Mouse (Mus musculus) hindbrain, embryonic 12.5 days (tissue): ENCODE results near the gene Hebp1. TPM values are rescaled to one million over a fixed set of nuclear protein-coding genes. Genes with fewer than 3 reads are reported as not detected.
A peak's percentile ranks its signal among the peaks of the same experiment; 100 is the strongest.

ENCODE experiments used
- ATAC-seq: fragments of 200-750 bp; cut with Nextera tagmentation; 2 replicates; pipeline ENCODE4 v1.8.0; 2017; ENCODE audit warnings: moderate TSS enrichment; ENCODE audit not compliant: low FRiP score
- H3K27ac ChIP-seq: fragments of 300-500 bp; sonication (generic); 2 replicates; pipeline ENCODE4 v1.5.1; 2016; ENCODE audit warnings: mild to moderate bottlenecking
- H3K27me3 ChIP-seq: fragments of 300-500 bp; sonication (generic); 2 replicates; pipeline ENCODE4 v1.6.1; 2016; ENCODE audit warnings: mild to moderate bottlenecking
- H3K36me3 ChIP-seq: fragments of 300-500 bp; sonication (generic); 2 replicates; pipeline ENCODE4 v1.6.1; 2016; ENCODE audit warnings: mild to moderate bottlenecking
- H3K4me1 ChIP-seq: fragments of 300-500 bp; sonication (generic); 2 replicates; pipeline ENCODE4 v1.6.1; 2016
- H3K4me2 ChIP-seq: fragments of 300-500 bp; sonication (generic); replicated peaks from 2 replicates; pipeline ENCODE4 v1.6.1; 2016; ENCODE audit warnings: mild to moderate bottlenecking
- H3K4me3 ChIP-seq: fragments of 300-500 bp; sonication (generic); 2 replicates; pipeline ENCODE4 v1.5.1; 2016; ENCODE audit warnings: mild to moderate bottlenecking
- H3K9ac ChIP-seq: fragments of 300-500 bp; sonication (generic); 2 replicates; pipeline ENCODE4 v1.6.1; 2016; ENCODE audit warnings: mild to moderate bottlenecking, moderate library complexity
- H3K9me3 ChIP-seq: fragments of 300-500 bp; sonication (generic); replicated peaks from 2 replicates; pipeline ENCODE4 v1.6.1; 2016; ENCODE audit warnings: mild to moderate bottlenecking
- WGBS: fragments of 180-500 bp; shearing (Covaris S2); methylation state at CpG from one replicate; pipeline ENCODE4 v1.1.7; 2016; 5-methylcytosine and 5-hydroxymethylcytosine counted together
- polyA plus RNA-seq: library from polyadenylated mRNA; unstranded; fragments of >200 nt; fragmentation: Nextera tagmentation; extraction: Ambion mirVana; gene quantifications from 2 replicates; pipeline ENCODE4 v1.2.1, GENCODE M21; 2016

Gene Hebp1
- polyA plus RNA-seq, 1 experiment from 2014 or later: 6.2 TPM

DNA sequence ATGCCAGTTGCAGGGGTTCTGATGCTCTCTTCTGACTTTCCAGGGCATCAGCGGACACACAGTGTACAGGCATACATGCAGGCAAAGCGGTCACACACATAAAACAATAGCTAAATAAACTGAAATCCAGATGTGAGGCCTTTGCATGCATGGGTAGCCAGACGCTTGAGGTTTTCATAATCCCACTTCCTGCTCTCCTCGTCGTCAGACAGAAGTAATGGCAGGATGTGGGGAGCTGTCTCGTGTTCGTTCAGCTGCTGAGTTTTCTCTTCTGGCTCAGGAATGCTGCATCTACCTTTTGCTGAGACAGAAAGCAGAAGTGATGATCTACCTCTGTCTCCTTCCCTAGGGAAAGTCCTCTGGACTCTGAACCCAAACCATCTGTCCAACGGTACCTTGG lies 20.5 kb upstream of the Hebp1 start:
- H3K4me2 ChIP-seq: no peak overlapping the region
- no peak for ATAC-seq
- no peaks in the 10 kb centered on the region for H3K9me3 ChIP-seq
- 0 out of 2 replicates have a peak, but pooled peaks cover under 1% of the 10 kb centered on the region for H3K4me1 ChIP-seq
- peaks cover 46% of the 10 kb centered on the region; the same call in 1 of the 2 replicates for H3K36me3 ChIP-seq
- no peak overlapping the region for H3K9ac ChIP-seq
- 75% methylated on average over 8 of the region's 8 CpGs for WGBS
- H3K27me3 ChIP-seq: no peaks in the 10 kb centered on the region
- H3K4me3 ChIP-seq: no peak overlapping the region
- no peak overlapping the region for H3K27ac ChIP-seq

DNA sequence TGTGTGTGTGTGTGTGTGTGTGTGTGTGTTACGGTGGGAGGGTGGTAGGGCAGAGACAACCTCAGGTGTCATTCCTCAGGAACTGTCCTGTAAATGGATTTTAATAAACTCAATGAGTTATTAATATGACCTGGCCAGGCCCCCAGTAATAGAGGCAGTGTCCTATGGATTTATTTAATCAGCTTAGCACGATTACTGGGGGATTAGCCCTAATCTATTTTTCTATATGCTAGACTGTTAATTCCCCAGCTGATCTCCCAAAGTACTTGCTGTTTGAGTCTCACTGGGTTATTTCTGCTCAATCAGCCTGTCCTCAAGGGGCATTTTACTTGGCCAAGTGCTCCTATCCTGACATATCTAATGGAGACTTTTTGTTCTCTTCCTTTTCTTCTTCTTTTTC lies 14.8 kb upstream of the Hebp1 start:
- H3K4me3 ChIP-seq: no peak overlapping the region
- 93% methylated on average over 1 of the region's 2 CpGs for WGBS
- H3K9ac ChIP-seq: no peak overlapping the region
- H3K4me1 ChIP-seq: no peaks in the 10 kb centered on the region
- ATAC-seq: no peak
- no peaks in the 10 kb centered on the region for H3K27me3 ChIP-seq
- no peak overlapping the region for H3K27ac ChIP-seq
- H3K36me3 ChIP-seq: peaks cover 14% of the 10 kb centered on the region; the same call in 1 of the 2 replicates
- H3K9me3 ChIP-seq: no peaks in the 10 kb centered on the region
- no peak overlapping the region for H3K4me2 ChIP-seq

DNA sequence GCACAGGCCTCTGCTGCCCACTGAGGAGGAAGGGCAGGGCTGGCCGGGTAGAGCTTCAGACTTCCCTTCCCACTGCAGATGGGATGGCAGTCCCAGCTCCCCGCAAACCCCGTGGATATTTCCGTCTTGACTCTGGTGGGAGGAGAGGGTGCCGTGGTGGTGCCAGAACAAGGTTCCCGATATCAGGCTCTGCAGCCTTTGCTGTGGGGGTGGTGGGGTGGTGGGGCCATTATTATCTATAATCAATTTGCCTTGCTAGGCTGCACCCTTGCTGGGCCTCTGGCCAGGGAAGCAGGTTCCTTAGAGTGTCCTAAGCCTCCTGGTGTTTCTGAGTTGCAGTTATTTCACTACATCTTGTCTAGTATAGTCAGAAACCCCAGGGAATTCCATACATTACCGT lies 13.3 kb upstream of the Hebp1 start:
- Histone ChIP-seq H3K4me1 (no peaks in the 10 kb centered on the region), H3K9me3 (no peaks in the 10 kb centered on the region), H3K9ac (no peak overlapping the region), H3K27ac (no peak overlapping the region), H3K27me3 (no peaks in the 10 kb centered on the region), H3K4me2 (no peak overlapping the region), H3K36me3 (peaks cover 8% of the 10 kb centered on the region; the same call in 1 of the 2 replicates), H3K4me3 (no peak overlapping the region)
- no peak for ATAC-seq
- 68% methylated on average over 7 of the region's 7 CpGs for WGBS

DNA sequence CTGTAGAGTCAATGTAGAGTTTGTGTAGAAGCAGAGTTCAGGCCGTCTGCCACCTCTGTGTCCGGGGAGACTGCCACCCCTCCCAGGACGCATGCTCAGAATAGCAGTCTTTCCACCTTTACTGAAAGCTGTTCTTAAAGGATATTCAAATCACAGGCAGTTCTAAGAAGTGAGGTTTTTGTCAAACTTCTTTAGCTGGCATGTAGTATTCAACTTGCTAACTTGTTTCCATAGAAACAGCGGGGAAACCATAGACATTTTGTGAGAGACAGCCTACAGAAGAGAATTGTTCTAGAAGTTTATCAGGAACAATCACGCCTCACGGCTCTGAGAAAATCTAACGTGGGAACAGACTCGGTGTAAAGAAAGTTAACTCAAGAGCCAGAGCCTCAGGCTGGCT lies 9.1 kb upstream of the Hebp1 start:
- no peaks in the 10 kb centered on the region for H3K9me3 ChIP-seq
- H3K27me3 ChIP-seq: no peaks in the 10 kb centered on the region
- no peak overlapping the region for H3K27ac ChIP-seq
- H3K36me3 ChIP-seq: no peaks in the 10 kb centered on the region; the same call in 1 of the 2 replicates
- 0 out of 2 replicates have a peak, but pooled peaks have one; percentile 16 for ATAC-seq
- 46% methylated on average over 8 of the region's 8 CpGs for WGBS
- H3K4me2 ChIP-seq: no peak overlapping the region
- no peak overlapping the region for H3K9ac ChIP-seq
- no peaks in the 10 kb centered on the region for H3K4me1 ChIP-seq
- H3K4me3 ChIP-seq: no peak overlapping the region

DNA sequence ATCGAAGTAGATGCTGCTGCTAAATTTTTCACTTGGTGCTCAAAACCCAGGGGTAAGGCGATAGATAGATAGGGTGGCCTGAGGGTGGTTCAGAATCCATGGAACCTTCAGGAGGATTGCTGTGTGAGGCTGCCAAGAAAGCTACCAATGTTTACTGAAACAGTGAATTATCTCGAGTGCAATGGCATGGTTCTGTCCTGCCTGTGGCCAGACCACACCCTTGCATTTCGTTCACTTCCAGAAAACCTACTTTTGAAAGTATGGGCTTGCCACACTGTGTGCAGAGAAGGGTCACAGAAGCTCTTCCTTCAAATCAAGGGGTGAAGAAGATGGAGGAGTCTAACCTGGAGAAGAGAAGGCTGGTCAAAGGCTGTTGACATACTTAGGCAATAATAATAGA lies 8.0 kb upstream of the Hebp1 start:
- Histone ChIP-seq H3K27ac (no peak overlapping the region), H3K4me2 (no peak overlapping the region), H3K4me3 (no peak overlapping the region), H3K9ac (no peak overlapping the region), H3K9me3 (no peaks in the 10 kb centered on the region), H3K27me3 (no peaks in the 10 kb centered on the region), H3K36me3 (no peaks in the 10 kb centered on the region; the same call in 1 of the 2 replicates), H3K4me1 (no peaks in the 10 kb centered on the region)
- WGBS: 93% methylated on average over 4 of the region's 4 CpGs
- ATAC-seq: no peak

DNA sequence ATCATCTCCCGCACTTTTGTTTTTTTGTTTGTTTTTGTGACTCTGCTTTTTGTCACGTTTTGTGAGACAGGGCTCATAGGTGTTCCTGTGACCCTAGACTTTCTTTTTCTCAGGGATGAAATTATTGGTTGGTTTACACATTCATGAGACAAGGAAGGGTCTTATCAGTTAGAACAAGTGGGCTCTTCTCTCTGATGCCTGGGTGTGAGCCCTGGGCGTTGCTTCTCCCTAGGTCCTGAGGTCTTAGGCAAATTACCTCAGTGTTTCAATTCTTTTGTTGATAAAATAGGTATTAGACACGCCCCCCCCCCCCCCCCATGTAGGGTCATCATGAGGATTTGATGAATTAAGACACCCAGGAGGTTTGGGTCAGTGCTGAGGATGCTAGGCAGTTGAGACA lies 7.0 kb upstream of the Hebp1 start:
- H3K4me1 ChIP-seq: no peaks in the 10 kb centered on the region; the same call in 1 of the 2 replicates
- no peaks in the 10 kb centered on the region for H3K27me3 ChIP-seq
- H3K27ac ChIP-seq: no peak overlapping the region
- H3K9me3 ChIP-seq: no peaks in the 10 kb centered on the region
- WGBS: 70% methylated on average over 4 of the region's 4 CpGs
- H3K4me3 ChIP-seq: no peak overlapping the region
- H3K36me3 ChIP-seq: no peaks in the 10 kb centered on the region; the same call in 1 of the 2 replicates
- no peak overlapping the region for H3K4me2 ChIP-seq
- no peak overlapping the region for H3K9ac ChIP-seq
- ATAC-seq: no peak

DNA sequence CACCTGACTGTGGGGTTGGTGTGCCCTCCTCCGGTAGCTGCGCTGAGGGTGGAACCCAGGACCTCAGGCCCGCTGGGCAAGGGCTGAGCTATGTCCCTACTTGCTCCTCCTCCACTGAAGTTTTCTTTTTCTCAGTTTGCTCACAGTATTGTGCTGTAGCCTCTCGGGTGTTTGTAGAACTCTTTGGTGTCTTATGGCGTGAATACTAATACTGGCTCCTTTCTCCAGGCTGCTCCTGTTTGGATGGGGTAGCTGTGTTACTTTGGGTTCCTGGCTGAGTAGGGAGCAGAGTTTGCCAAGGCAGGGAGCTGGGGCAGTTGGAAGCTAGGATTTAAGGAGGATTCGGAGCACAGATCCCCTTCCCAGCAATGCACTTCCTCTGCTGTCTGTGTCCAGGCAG lies 5.9 kb upstream of the Hebp1 start:
- H3K9ac ChIP-seq: no peak overlapping the region

DNA sequence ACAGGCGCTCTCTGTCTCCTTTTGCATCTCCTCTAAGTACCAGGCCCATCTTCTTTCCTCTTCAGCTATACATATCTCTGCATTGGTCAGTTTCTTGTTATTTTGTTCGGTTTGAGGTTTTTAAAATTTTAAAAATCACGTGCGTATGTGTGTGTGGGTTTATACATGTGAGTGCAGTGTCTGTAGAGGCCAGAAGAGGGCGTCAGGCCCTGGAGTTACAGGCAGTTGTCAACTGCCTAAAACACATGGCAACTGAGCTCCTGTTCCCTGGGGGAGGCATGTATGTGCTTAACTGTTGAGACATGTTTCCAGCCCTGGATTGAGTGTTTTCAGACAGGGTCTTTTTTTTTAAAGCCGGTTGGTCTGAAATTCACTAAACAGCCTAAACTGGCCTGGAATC lies 4.8 kb upstream of the Hebp1 start:
- Histone ChIP-seq H3K4me3 (no peak overlapping the region), H3K27ac (no peak overlapping the region), H3K4me2 (no peak overlapping the region), H3K27me3 (no peaks in the 10 kb centered on the region), H3K9ac (no peak overlapping the region), H3K9me3 (no peaks in the 10 kb centered on the region), H3K4me1 (peaks cover 7% of the 10 kb centered on the region), H3K36me3 (no peaks in the 10 kb centered on the region)
- no peak for ATAC-seq
- WGBS: 90% methylated on average over 6 of the region's 6 CpGs

More for the DNA sequence above, 5.9 kb upstream of the Hebp1 start:
- no peaks in the 10 kb centered on the region for H3K36me3 ChIP-seq
- no peak for ATAC-seq
- 67% methylated on average over 6 of the region's 6 CpGs for WGBS
- H3K27me3 ChIP-seq: no peaks in the 10 kb centered on the region
- H3K4me2 ChIP-seq: no peak overlapping the region
- no peaks in the 10 kb centered on the region for H3K9me3 ChIP-seq
- H3K4me3 ChIP-seq: no peak overlapping the region
- no peak overlapping the region for H3K27ac ChIP-seq
- peaks cover 2% of the 10 kb centered on the region for H3K4me1 ChIP-seq

DNA sequence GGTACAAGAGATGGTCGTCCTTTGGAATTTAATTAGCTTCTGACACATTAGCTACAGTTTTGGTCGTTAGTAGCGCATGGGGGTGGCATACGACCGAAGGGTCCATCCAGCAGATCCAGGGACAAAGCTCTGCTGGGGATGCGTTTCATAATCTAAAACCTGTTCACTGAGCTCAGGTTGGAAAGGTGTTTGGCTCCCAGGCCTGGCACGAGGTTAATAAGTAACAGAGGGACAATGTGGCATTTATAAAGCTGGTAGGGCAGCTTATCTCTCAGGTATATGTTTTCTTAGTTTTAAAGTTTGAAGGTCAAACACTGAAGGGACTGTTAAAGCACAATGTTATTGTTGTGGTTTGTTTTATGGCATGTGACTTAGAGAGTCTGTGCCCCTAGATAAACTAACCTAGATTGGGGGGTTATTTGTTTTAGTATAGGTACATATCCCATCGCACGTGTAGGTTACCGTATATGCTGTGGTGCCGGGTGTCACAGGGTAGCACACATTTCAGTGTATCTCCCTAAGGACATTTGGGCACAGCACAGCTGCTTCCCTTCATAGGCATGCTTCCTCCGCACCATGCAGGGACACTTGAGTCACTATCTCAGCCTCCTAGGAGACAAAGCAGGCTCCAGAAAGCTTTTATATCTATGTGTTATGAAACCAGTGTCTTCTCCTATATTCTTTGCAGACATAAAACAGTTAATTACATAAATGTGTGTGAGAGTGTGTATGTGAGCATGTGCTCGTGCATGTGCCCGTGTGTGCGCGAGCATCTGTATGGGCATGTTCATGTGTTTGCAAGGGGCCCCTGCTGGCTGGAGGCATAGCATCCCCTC lies 2.5 kb upstream of the Hebp1 start:
- no peak for ATAC-seq
- Histone ChIP-seq H3K9me3 (no peaks in the 10 kb centered on the region), H3K4me2 (no peak overlapping the region), H3K27me3 (no peaks in the 10 kb centered on the region), H3K9ac (no peak overlapping the region), H3K36me3 (no peaks in the 10 kb centered on the region), H3K4me3 (no peak overlapping the region), H3K4me1 (peaks cover 7% of the 10 kb centered on the region), H3K27ac (no peak overlapping the region)
- 87% methylated on average over 16 of the region's 16 CpGs for WGBS

DNA sequence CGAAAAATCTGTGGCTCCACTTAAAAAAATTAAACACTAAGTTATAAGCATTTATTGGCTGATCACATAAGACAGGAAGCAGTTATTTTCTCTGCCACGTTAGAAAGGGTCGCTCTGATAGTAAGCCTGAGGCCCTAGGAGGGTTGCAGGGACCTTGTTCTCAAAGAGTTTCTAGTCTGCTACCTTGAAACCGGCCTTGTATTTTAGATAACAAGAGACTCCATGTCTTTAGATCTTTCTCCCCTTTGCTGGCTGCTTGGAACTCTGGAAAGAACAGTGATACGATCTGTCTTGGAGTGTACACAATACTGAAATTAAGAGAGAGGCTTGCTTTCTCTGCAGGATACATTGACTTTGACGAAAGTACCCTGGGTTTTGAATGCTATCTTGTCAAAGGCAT lies 904 bp upstream of the Hebp1 start:
- ATAC-seq: no peak
- no peak overlapping the region for H3K27ac ChIP-seq
- peak overlapping the region; percentile 76 for H3K4me3 ChIP-seq
- no peaks in the 10 kb centered on the region for H3K36me3 ChIP-seq
- peak overlapping the region; percentile 67 for H3K4me2 ChIP-seq
- H3K9ac ChIP-seq: peak overlapping the region; percentile 82
- peaks cover 11% of the 10 kb centered on the region for H3K4me1 ChIP-seq
- WGBS: 46% methylated on average over 6 of the region's 6 CpGs
- no peaks in the 10 kb centered on the region for H3K9me3 ChIP-seq
- no peaks in the 10 kb centered on the region for H3K27me3 ChIP-seq

DNA sequence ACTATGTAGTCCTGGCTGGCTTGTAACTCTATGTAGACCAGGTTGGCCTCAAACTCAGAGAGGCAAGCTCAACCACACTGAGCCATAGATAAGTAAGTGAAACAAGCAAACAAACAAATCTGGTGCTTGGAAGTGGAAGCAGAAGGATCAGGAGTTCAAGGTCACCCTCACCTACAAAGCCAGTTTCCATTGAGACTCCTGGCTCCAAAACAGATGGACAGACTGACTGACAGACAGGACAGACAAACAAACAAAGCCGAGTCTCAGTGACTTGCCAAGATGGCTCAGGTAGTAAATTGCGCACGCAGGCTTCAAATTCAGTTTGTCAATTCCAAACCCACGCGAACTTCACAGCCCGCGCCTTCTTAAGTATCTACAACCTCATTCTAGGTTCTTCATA lies 376 bp downstream of the Hebp1 start:
- no peaks in the 10 kb centered on the region for H3K9me3 ChIP-seq
- ATAC-seq: no peak
- H3K27ac ChIP-seq: no peak overlapping the region
- peak overlapping the region; percentile 67 for H3K4me2 ChIP-seq
- 24% methylated on average over 7 of the region's 7 CpGs for WGBS
- H3K4me1 ChIP-seq: peaks cover 17% of the 10 kb centered on the region
- no peaks in the 10 kb centered on the region for H3K27me3 ChIP-seq
- H3K9ac ChIP-seq: peak overlapping the region; percentile 82
- peak overlapping the region; percentile 76 for H3K4me3 ChIP-seq
- H3K36me3 ChIP-seq: no peaks in the 10 kb centered on the region

DNA sequence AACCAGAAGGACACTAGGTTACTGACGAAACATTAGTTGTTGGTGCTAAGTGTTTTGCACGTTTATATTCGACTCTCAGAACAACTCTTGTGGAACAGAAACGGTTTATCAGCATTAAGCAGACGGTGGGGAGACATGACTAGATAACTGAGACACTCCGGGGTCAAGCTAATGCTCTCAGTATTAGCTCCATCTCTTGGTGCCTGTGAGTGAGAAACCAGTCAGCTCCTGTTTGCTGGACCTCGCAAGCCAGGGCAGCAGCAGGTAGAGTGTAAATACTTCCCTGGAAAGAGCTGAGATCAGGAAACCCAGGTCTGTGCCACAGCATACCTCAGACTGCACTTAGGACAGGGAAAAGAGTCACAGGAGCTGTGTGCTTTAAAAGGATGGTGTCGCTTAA lies 1.1 kb downstream of the Hebp1 start:
- no peaks in the 10 kb centered on the region for H3K36me3 ChIP-seq
- no peak overlapping the region for H3K9ac ChIP-seq
- no peaks in the 10 kb centered on the region for H3K27me3 ChIP-seq
- H3K27ac ChIP-seq: no peak overlapping the region
- H3K4me2 ChIP-seq: no peak overlapping the region
- ATAC-seq: no peak
- peaks cover 17% of the 10 kb centered on the region for H3K4me1 ChIP-seq
- no peak overlapping the region for H3K4me3 ChIP-seq
- WGBS: 84% methylated on average over 8 of the region's 8 CpGs
- no peaks in the 10 kb centered on the region for H3K9me3 ChIP-seq

DNA sequence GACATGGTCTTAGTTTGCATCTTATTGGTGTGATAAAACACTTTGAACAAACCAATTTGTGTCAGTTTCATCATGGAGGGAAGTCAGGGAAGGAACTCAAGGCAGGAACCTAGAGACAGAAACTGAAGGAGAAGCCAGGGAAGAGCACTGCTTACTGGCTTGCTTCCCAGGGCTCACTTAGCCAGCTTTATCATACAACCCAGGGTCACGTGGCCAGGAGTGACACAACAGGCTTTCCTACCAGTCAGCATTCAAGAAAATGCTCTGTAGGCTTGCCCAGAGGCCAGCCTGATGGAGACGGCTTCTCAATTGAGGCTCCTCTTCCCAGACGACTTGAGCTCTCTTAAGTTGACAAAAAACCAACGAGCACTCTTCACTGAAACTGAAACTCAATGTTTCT lies 2.9 kb downstream of the Hebp1 start:
- H3K27ac ChIP-seq: no peak overlapping the region
- H3K4me1 ChIP-seq: peaks cover 17% of the 10 kb centered on the region
- H3K4me2 ChIP-seq: no peak overlapping the region
- ATAC-seq: no peak
- 81% methylated on average over 4 of the region's 4 CpGs for WGBS
- no peaks in the 10 kb centered on the region for H3K27me3 ChIP-seq
- no peak overlapping the region for H3K4me3 ChIP-seq
- H3K36me3 ChIP-seq: no peaks in the 10 kb centered on the region
- no peaks in the 10 kb centered on the region for H3K9me3 ChIP-seq
- H3K9ac ChIP-seq: no peak overlapping the region
